Mouse (Mus musculus): ENCODE measurements at regions not wholly inside any gene's neighbourhood (a gene's known extent, or its start where the extent isn't known, plus 50 kb on each side); places are given as distances from the start of the nearest gene placed in this dataset.

GRCm38 (mm10) chr7:95834236-95834919, 336.7 kb upstream of the Tenm4 start:
- DNase-seq: no peak

GRCm38 (mm10) chr7:95840476-95840875, 330.6 kb upstream of the Tenm4 start:
- no peak for DNase-seq

GRCm38 (mm10) chr7:95849874-95850273, 321.2 kb upstream of the Tenm4 start:
- DNase-seq: no peak

- no peak for DNase-seq
Measured at GRCm38 (mm10) chr7:95852630-95853029, 318.4 kb upstream of the Tenm4 start.

GRCm38 (mm10) chr7:95853225-95853812, 317.7 kb upstream of the Tenm4 start:
- peak; percentile 11 for DNase-seq

- DNase-seq: no peak
Measured at GRCm38 (mm10) chr7:95858247-95858646, 312.8 kb upstream of the Tenm4 start.

GRCm38 (mm10) chr7:95864233-95864632, 306.8 kb upstream of the Tenm4 start:
- peak; percentile 5 for DNase-seq

- DNase-seq: no peak
Measured at GRCm38 (mm10) chr7:95865270-95865669, 305.8 kb upstream of the Tenm4 start.

- DNase-seq: no peak
Measured at GRCm38 (mm10) chr7:95868753-95869152, 302.3 kb upstream of the Tenm4 start.

- no peak for DNase-seq
Measured at GRCm38 (mm10) chr7:95880576-95881267, 290.3 kb upstream of the Tenm4 start.

GRCm38 (mm10) chr7:95901524-95901923, 269.5 kb upstream of the Tenm4 start:
- DNase-seq: no peak

GRCm38 (mm10) chr7:95914406-95915080, 256.5 kb upstream of the Tenm4 start:
- peak; percentile 12 for DNase-seq

- no peak for DNase-seq
Measured at GRCm38 (mm10) chr7:95919932-95920331, 251.1 kb upstream of the Tenm4 start.

GRCm38 (mm10) chr7:95924805-95925204, 246.2 kb upstream of the Tenm4 start:
- no peak for DNase-seq

GRCm38 (mm10) chr7:95926119-95927039, 244.7 kb upstream of the Tenm4 start:
- no peak for DNase-seq

GRCm38 (mm10) chr7:95936599-95936998, 234.4 kb upstream of the Tenm4 start:
- no peak for DNase-seq

GRCm38 (mm10) chr7:95943420-95943819, 227.6 kb upstream of the Tenm4 start:
- no peak for DNase-seq

- no peak for DNase-seq
Measured at GRCm38 (mm10) chr7:95952395-95952794, 218.7 kb upstream of the Tenm4 start.

GRCm38 (mm10) chr7:95954511-95954910, 216.5 kb upstream of the Tenm4 start:
- DNase-seq: peak; percentile 33

GRCm38 (mm10) chr7:95955119-95955518, 215.9 kb upstream of the Tenm4 start:
- peak; percentile 65 for DNase-seq

GRCm38 (mm10) chr7:95959068-95959467, 212.0 kb upstream of the Tenm4 start:
- no peak for DNase-seq

- DNase-seq: no peak
Measured at GRCm38 (mm10) chr7:95971863-95972262, 199.2 kb upstream of the Tenm4 start.
